Comparison of ENCODE assay signal across 10 mouse cellular contexts in the genomic region with DNA sequence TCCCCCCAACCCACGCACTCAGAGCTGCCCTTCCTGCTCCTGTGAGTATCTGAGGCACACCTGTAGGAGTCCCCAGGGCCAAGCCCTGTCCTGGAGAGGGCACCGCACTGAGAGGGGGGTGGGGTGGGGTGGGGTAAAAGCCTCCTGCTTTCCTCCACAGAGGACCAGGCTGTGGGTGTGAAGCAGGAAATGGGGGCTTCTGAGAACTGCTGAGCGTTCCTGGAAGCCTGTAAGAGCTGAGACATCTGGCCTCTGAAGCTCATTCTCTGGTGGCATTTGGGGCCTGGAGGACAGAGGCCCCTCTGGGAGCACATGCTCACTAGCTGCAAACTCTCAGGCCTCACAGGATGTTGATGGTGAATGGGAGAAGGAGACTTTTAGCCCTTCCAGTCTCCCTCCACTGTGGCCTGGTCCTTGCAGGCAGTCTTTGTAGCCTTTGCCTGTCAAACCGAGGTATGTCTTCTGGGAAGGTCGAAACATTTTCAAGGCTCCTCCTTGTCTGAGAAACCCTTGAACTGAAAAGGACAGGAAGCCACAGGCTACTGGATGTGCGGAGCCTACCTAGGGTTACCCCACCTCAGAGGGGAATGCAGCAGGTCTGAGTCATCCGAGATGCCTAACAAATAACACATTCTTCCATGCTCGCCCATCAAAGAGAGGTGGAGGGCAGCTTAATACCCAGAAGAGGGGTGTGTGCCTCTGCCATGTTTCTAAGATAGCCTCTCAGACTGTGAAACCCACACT. TPM values are rescaled to one million over a fixed set of nuclear protein-coding genes. Genes with fewer than 3 reads are reported as not detected.
DNase-seq lines count a peak whose midpoint lies in the region; ATAC-seq and TF ChIP-seq lines count a peak whose summit lies in the region.
"Had no signal": no experiment of that assay in that cellular context is flagged by ENCODE, and none has a peak within 500 bp of the region (broad histone marks: within the 10 kb centered on the region; RNA-seq: fewer than 3 reads in every experiment).

No protein-coding gene starts in this region.

- H3K9ac ChIP-seq in intestine, embryonic 15.5 days = no peak overlapping the region
- H3K9ac ChIP-seq in stomach, embryonic 16.5 days (ENCODE audit: low read length) = no peak overlapping the region; the same call in 1 of the 2 replicates
- no peak overlapping the region for H3K9ac ChIP-seq in midbrain, embryonic 15.5 days
- H3K9ac ChIP-seq: neural tube, embryonic 15.5 days had no signal

- no peaks in the 10 kb centered on the region for H3K27me3 ChIP-seq in kidney, adult 2 months (replicated peaks; ENCODE audit: control insufficient read depth, insufficient read depth, low read length)
- no peaks in the 10 kb centered on the region for H3K27me3 ChIP-seq in intestine, embryonic 15.5 days (replicated peaks)
- no peaks in the 10 kb centered on the region for H3K27me3 ChIP-seq in stomach, embryonic 16.5 days (ENCODE audit: control insufficient read depth, insufficient read depth, low read length)
- no peaks in the 10 kb centered on the region for H3K27me3 ChIP-seq in midbrain, embryonic 15.5 days (replicated peaks)
- H3K27me3 ChIP-seq: neural tube, embryonic 15.5 days had no signal

- H3K4me1 ChIP-seq in kidney, adult 2 months (ENCODE audit: control insufficient read depth, insufficient read depth, low read length) = 0 out of 2 replicates have a peak, but pooled peaks cover 6% of the 10 kb centered on the region
- peaks cover 9% of the 10 kb centered on the region for H3K4me1 ChIP-seq in intestine, embryonic 15.5 days (replicated peaks)
- H3K4me1 ChIP-seq in stomach, embryonic 16.5 days (ENCODE audit: control insufficient read depth, insufficient read depth, low read length) = peaks cover 13% of the 10 kb centered on the region
- H3K4me1 ChIP-seq in midbrain, embryonic 15.5 days = no peaks in the 10 kb centered on the region
- H3K4me1 ChIP-seq: neural tube, embryonic 15.5 days had no signal

- no peak for TF ChIP-seq CTCF in kidney, adult 2 months (conservative IDR thresholded peaks at IDR 0.05; ENCODE audit: insufficient read depth, insufficient read length, low read depth, low read length)

- H3K9me3 ChIP-seq in intestine, embryonic 15.5 days = no peaks in the 10 kb centered on the region
- no peaks in the 10 kb centered on the region for H3K9me3 ChIP-seq in stomach, embryonic 16.5 days (replicated peaks; ENCODE audit: control insufficient read depth, low read length)
- no peaks in the 10 kb centered on the region for H3K9me3 ChIP-seq in midbrain, embryonic 15.5 days
- H3K9me3 ChIP-seq: neural tube, embryonic 15.5 days had no signal

- TF ChIP-seq POLR2A in kidney, adult 2 months (IDR thresholded peaks at IDR 0.05; ENCODE audit: low read depth, low read length) = no peak

- 56% methylated on average over 8 of the region's 8 CpGs for WGBS in kidney, adult 2 months
- 36% methylated on average over 8 of the region's 8 CpGs for WGBS in intestine, embryonic 15.5 days
- 26% methylated on average over 8 of the region's 8 CpGs for WGBS in stomach, embryonic 16.5 days
- WGBS in midbrain, embryonic 15.5 days = 71% methylated on average over 8 of the region's 8 CpGs

- H3K4me3 ChIP-seq in kidney, adult 2 months (ENCODE audit: insufficient read depth, low read depth, low read length) = no peak overlapping the region
- H3K4me3 ChIP-seq in intestine, embryonic 15.5 days (replicated peaks) = no peak overlapping the region
- H3K4me3 ChIP-seq in stomach, embryonic 16.5 days (replicated peaks; ENCODE audit: low read length) = no peak overlapping the region
- no peak overlapping the region for H3K4me3 ChIP-seq in midbrain, embryonic 15.5 days
- H3K4me3 ChIP-seq: neural tube, embryonic 15.5 days had no signal

- peak; percentile 38 for DNase-seq in kidney, adult 2 months
- DNase-seq in kidney, postnatal 36 days = no peak
- peak; percentile 51 for DNase-seq in T-cell, adult 2 months (ENCODE audit: low spot score)
- DNase-seq in gastrocnemius, postnatal 10 days = no peak
- DNase-seq in right cerebral cortex, postnatal 10 days (ENCODE audit: low spot score in 2 of 2) = no peak
- DNase-seq: left cerebral cortex, postnatal 4 days had no signal

- H3K4me2 ChIP-seq in intestine, embryonic 15.5 days (replicated peaks) = no peak overlapping the region
- no peak overlapping the region for H3K4me2 ChIP-seq in stomach, embryonic 16.5 days (ENCODE audit: low read depth, low read length)
- no peak overlapping the region for H3K4me2 ChIP-seq in midbrain, embryonic 15.5 days
- H3K4me2 ChIP-seq: neural tube, embryonic 15.5 days had no signal

- H3K27ac ChIP-seq in kidney, adult 2 months (ENCODE audit: insufficient read depth, low read depth, low read length) = no peak overlapping the region
- H3K27ac ChIP-seq in intestine, embryonic 15.5 days = peak overlapping the region; percentile 45; the same call in 1 of the 2 replicates
- H3K27ac ChIP-seq in stomach, embryonic 16.5 days (ENCODE audit: low read length) = peak overlapping the region; percentile 44
- H3K27ac ChIP-seq in midbrain, embryonic 15.5 days = no peak overlapping the region
- H3K27ac ChIP-seq: neural tube, embryonic 15.5 days had no signal

- ATAC-seq in intestine, embryonic 15.5 days = peak; percentile 66
- peak; percentile 72; the same call in 1 of the 2 replicates for ATAC-seq in stomach, embryonic 16.5 days (ENCODE audit: insufficient read depth, low FRiP score)
- no peak for ATAC-seq in midbrain, embryonic 15.5 days (replicated peaks)

- H3K36me3 ChIP-seq in kidney, adult 2 months (ENCODE audit: control insufficient read depth, insufficient read depth, low read length) = no peaks in the 10 kb centered on the region
- no peaks in the 10 kb centered on the region for H3K36me3 ChIP-seq in intestine, embryonic 15.5 days
- H3K36me3 ChIP-seq in stomach, embryonic 16.5 days (ENCODE audit: control insufficient read depth, insufficient read depth, low read length) = no peaks in the 10 kb centered on the region
- H3K36me3 ChIP-seq in midbrain, embryonic 15.5 days (replicated peaks) = no peaks in the 10 kb centered on the region
- H3K36me3 ChIP-seq: neural tube, embryonic 15.5 days had no signal

RNA-seq across cellular contexts. Expression of a gene that starts 53.9 kb away (rescaled TPM):
- 15.3 and 17.5 TPM in 2 replicates for polyA plus RNA-seq in kidney, adult 2 months (2012; rRNA removed)
- 26.6 and 26.8 TPM in 2 replicates for polyA plus RNA-seq in intestine, embryonic 15.5 days (2015; fragmentation: Nextera tagmentation; extraction: Ambion mirVana)
- 19.5 and 22.9 TPM in 2 replicates for polyA plus RNA-seq in stomach, embryonic 16.5 days (2015; fragmentation: Nextera tagmentation; extraction: Ambion mirVana)
- 10 to 100 TPM; 23.6 to 25.1 TPM for total RNA-seq in gastrocnemius, postnatal 10 days (2021)
- 20.7 and 21.6 TPM in 2 replicates for polyA plus RNA-seq in midbrain, embryonic 15.5 days (2015; fragmentation: Nextera tagmentation; extraction: Ambion mirVana)

Comparison
In these comparisons a context has a peak if more than half of its experiments do, and no peak if none do; other contexts are left out.
1. DNase-seq: peak in kidney, adult 2 months (single experiment) and T-cell, adult 2 months (single experiment); none in kidney, postnatal 36 days (0 of 2), gastrocnemius, postnatal 10 days (single experiment) and right cerebral cortex, postnatal 10 days (0 of 2).
2. H3K27ac ChIP-seq: peak in intestine, embryonic 15.5 days (single experiment) and stomach, embryonic 16.5 days (single experiment); none in kidney, adult 2 months (single experiment) and midbrain, embryonic 15.5 days (single experiment).